Mouse (Mus musculus) spleen, postnatal 36 days (tissue): ENCODE measurements around the gene Gstp1.
"Not testable (repeated sequence)": the region's sequence is repeated elsewhere in the genome, so short reads cannot be mapped to it uniquely, and the experiment has no call there.

Experiments
- DNase-seq, 2 experiments: peaks; one replicate each; pipeline ENCODE4 v3.0.0; 2022; ENCODE audit warnings: low spot score in 2 of 2, mixed read lengths in 1 of 2

The Gstp1 gene

GRCm38 (mm10) chr19:4037788-4038232 is at the start of gene Gstp1:
TSS of gene Gstp1 (minus strand) at chr19:4037985.
- peak; percentile 88 to 89 for DNase-seq

- no peak for DNase-seq
Measured at GRCm38 (mm10) chr19:4087090-4087489, 49.3 kb upstream of the Gstp1 start.

GRCm38 (mm10) chr19:4086156-4086555 is 48.4 kb upstream of the Gstp1 start:
- no peak for DNase-seq

GRCm38 (mm10) chr19:4084984-4085383 is 47.2 kb upstream of the Gstp1 start:
- DNase-seq, result no peak

GRCm38 (mm10) chr19:4083826-4084225 is 46.0 kb upstream of the Gstp1 start:
- DNase-seq, result no peak

- no peak for DNase-seq
Measured at GRCm38 (mm10) chr19:4083316-4083715, 45.5 kb upstream of the Gstp1 start.

- DNase-seq, result no peak
Measured at GRCm38 (mm10) chr19:4082219-4082965, 44.6 kb upstream of the Gstp1 start.

- no peak for DNase-seq
Measured at GRCm38 (mm10) chr19:4081394-4081793, 43.6 kb upstream of the Gstp1 start, which contains the start of gene Cabp2. TSS of gene Cabp2 (plus strand) at chr19:4081578.

- no peak for DNase-seq
Measured at GRCm38 (mm10) chr19:4080511-4081009, 42.8 kb upstream of the Gstp1 start.

- peak in 1 of 2 experiments; percentile 47 for DNase-seq
Measured at GRCm38 (mm10) chr19:4079594-4079993, 41.8 kb upstream of the Gstp1 start.

- no peak for DNase-seq
Measured at GRCm38 (mm10) chr19:4075531-4075930, 37.7 kb upstream of the Gstp1 start.

GRCm38 (mm10) chr19:4072706-4073424 is 35.1 kb upstream of the Gstp1 start:
- DNase-seq, result no peak

- no peak for DNase-seq
Measured at GRCm38 (mm10) chr19:4071406-4071805, 33.6 kb upstream of the Gstp1 start.

GRCm38 (mm10) chr19:4070756-4071155 is 33.0 kb upstream of the Gstp1 start:
- DNase-seq, result no peak

GRCm38 (mm10) chr19:4070311-4070710 is 32.5 kb upstream of the Gstp1 start:
- no peak for DNase-seq

GRCm38 (mm10) chr19:4068717-4069410 is 31.1 kb upstream of the Gstp1 start:
- no peak for DNase-seq

GRCm38 (mm10) chr19:4068242-4068641 is 30.5 kb upstream of the Gstp1 start:
- DNase-seq, result not testable (repeated sequence)

GRCm38 (mm10) chr19:4066877-4067276 is 29.1 kb upstream of the Gstp1 start:
- no peak for DNase-seq

GRCm38 (mm10) chr19:4066280-4066679 is 28.5 kb upstream of the Gstp1 start:
- DNase-seq, result no peak

GRCm38 (mm10) chr19:4064501-4064900 is 26.7 kb upstream of the Gstp1 start:
- DNase-seq, result not testable (repeated sequence)

GRCm38 (mm10) chr19:4063357-4063756 is 25.6 kb upstream of the Gstp1 start:
- not testable (repeated sequence) for DNase-seq

- DNase-seq, result no peak
Measured at GRCm38 (mm10) chr19:4060899-4061465, 23.2 kb upstream of the Gstp1 start.
